Mouse (Mus musculus): ENCODE data around the gene Prr3. TPM values are rescaled to one million over a fixed set of nuclear protein-coding genes. Genes with fewer than 3 reads are reported as not detected.

Prr3 gene
- polyA plus RNA-seq, 1 experiment from 2014 or later = 30.8 TPM

- H3K9ac ChIP-seq = no peak overlapping the region
- peaks cover 30% of the 10 kb centered on the region for H3K36me3 ChIP-seq (ENCODE audit: insufficient read depth)
- no peak overlapping the region for H3K27ac ChIP-seq (ENCODE audit: low read depth)
- DNase-seq (peak; percentile 72), ATAC-seq (ENCODE audit: insufficient read depth) (peak; percentile 7; the same call in 1 of the 2 replicates)
- TF ChIP-seq CTCF (IDR thresholded peaks at IDR 0.05; ENCODE audit: low read depth) = no peak
- H3K4me2 ChIP-seq = no peak overlapping the region
- no peaks in the 10 kb centered on the region for H3K27me3 ChIP-seq (ENCODE audit: insufficient read depth, low read length)
- no peaks in the 10 kb centered on the region for H3K9me3 ChIP-seq (ENCODE audit: low read depth, low read length)
- H3K4me1 ChIP-seq (ENCODE audit: insufficient read depth) = no peaks in the 10 kb centered on the region
- 16% methylated on average over 10 of the region's 10 CpGs for WGBS
- H3K4me3 ChIP-seq (ENCODE audit: low read depth, low read length) = no peak overlapping the region
Observed at GRCm38 (mm10) chr17:35991781-35992180, 11.7 kb upstream of the Prr3 start.

GRCm38 (mm10) chr17:35981776-35982175 is 1.7 kb upstream of the Prr3 start:
- ATAC-seq (ENCODE audit: insufficient read depth) = no peak
- WGBS = 92% methylated on average over 9 of the region's 9 CpGs
- H3K4me2 ChIP-seq = no peak overlapping the region
- DNase-seq = no peak
- H3K36me3 ChIP-seq (ENCODE audit: insufficient read depth) = peaks cover 50% of the 10 kb centered on the region
- no peaks in the 10 kb centered on the region for H3K27me3 ChIP-seq (ENCODE audit: insufficient read depth, low read length)
- TF ChIP-seq CTCF (IDR thresholded peaks at IDR 0.05; ENCODE audit: low read depth) = no peak
- no peak overlapping the region for H3K27ac ChIP-seq (ENCODE audit: low read depth)
- no peak overlapping the region for H3K9ac ChIP-seq
- no peaks in the 10 kb centered on the region for H3K9me3 ChIP-seq (ENCODE audit: low read depth, low read length)
- no peak overlapping the region for H3K4me3 ChIP-seq (ENCODE audit: low read depth, low read length)
- no peaks in the 10 kb centered on the region for H3K4me1 ChIP-seq (ENCODE audit: insufficient read depth)

GRCm38 (mm10) chr17:35980363-35980754 is 323 bp upstream of the Prr3 start:
- under 1% methylated on average over 27 of the region's 29 CpGs for WGBS
- Histone ChIP-seq H3K27ac (ENCODE audit: low read depth) (peak overlapping the region; percentile 95), H3K4me1 (ENCODE audit: insufficient read depth) (no peaks in the 10 kb centered on the region), H3K9me3 (ENCODE audit: low read depth, low read length) (no peaks in the 10 kb centered on the region), H3K4me2 (peak overlapping the region; percentile 85), H3K9ac (peak overlapping the region; percentile 76), H3K4me3 (ENCODE audit: low read depth, low read length) (peak overlapping the region; percentile 89), H3K27me3 (ENCODE audit: insufficient read depth, low read length) (no peaks in the 10 kb centered on the region), H3K36me3 (ENCODE audit: insufficient read depth) (peaks cover 43% of the 10 kb centered on the region)
- DNase-seq (peak; percentile 69), ATAC-seq (ENCODE audit: insufficient read depth) (peak; percentile 52; the same call in 1 of the 2 replicates)
- no peak for TF ChIP-seq CTCF (IDR thresholded peaks at IDR 0.05; ENCODE audit: low read depth)

GRCm38 (mm10) chr17:35978811-35979400 is 1.1 kb downstream of the Prr3 start:
- Histone ChIP-seq H3K27me3 (ENCODE audit: insufficient read depth, low read length) (no peaks in the 10 kb centered on the region), H3K36me3 (ENCODE audit: insufficient read depth) (peaks cover 46% of the 10 kb centered on the region), H3K4me3 (ENCODE audit: low read depth, low read length) (peak overlapping the region; percentile 89), H3K9me3 (ENCODE audit: low read depth, low read length) (no peaks in the 10 kb centered on the region), H3K4me1 (ENCODE audit: insufficient read depth) (no peaks in the 10 kb centered on the region), H3K4me2 (peak overlapping the region; percentile 85), H3K27ac (ENCODE audit: low read depth) (peak overlapping the region; percentile 95), H3K9ac (peak overlapping the region; percentile 76)
- no peak for TF ChIP-seq CTCF (IDR thresholded peaks at IDR 0.05; ENCODE audit: low read depth)
- under 1% methylated on average over 41 of the region's 41 CpGs for WGBS
- ATAC-seq (ENCODE audit: insufficient read depth) (peak; percentile 75), DNase-seq (peak; percentile 88)

GRCm38 (mm10) chr17:35972131-35972530 is 7.9 kb downstream of the Prr3 start:
- no peak for DNase-seq
- no peak for ATAC-seq (ENCODE audit: insufficient read depth)

GRCm38 (mm10) chr17:35969418-35970389 is 10.3 kb downstream of the Prr3 start, which contains the start of gene Abcf1:
Gene Abcf1, minus strand, starts transcription at chr17:35969761.
- Histone ChIP-seq H3K27ac (ENCODE audit: low read depth) (peak within 1 kb of the TSS; percentile 83), H3K9me3 (ENCODE audit: low read depth, low read length) (no peaks in the 10 kb centered on the region), H3K9ac (peak within 1 kb of the TSS; percentile 86), H3K4me1 (ENCODE audit: insufficient read depth) (no peaks in the 10 kb centered on the region; the same call in none of the 2 replicates), H3K4me3 (ENCODE audit: low read depth, low read length) (peak within 1 kb of the TSS; percentile 88), H3K36me3 (ENCODE audit: insufficient read depth) (peaks cover 35% of the 10 kb centered on the region), H3K4me2 (peak within 1 kb of the TSS; percentile 70), H3K27me3 (ENCODE audit: insufficient read depth, low read length) (no peaks in the 10 kb centered on the region)
- peak; percentile 95 for ATAC-seq (ENCODE audit: insufficient read depth)
- TF ChIP-seq CTCF (IDR thresholded peaks at IDR 0.05; ENCODE audit: low read depth) = no peak
- under 1% methylated on average over 68 of the region's 68 CpGs for WGBS
- DNase-seq = peak; percentile 100

More at GRCm38 (mm10) chr17:35972131-35972530, 7.9 kb downstream of the Prr3 start:
- no peaks in the 10 kb centered on the region; the same call in none of the 2 replicates for H3K4me1 ChIP-seq (ENCODE audit: insufficient read depth)
- no peak overlapping the region for H3K4me3 ChIP-seq (ENCODE audit: low read depth, low read length)
- no peak overlapping the region for H3K27ac ChIP-seq (ENCODE audit: low read depth)
- H3K27me3 ChIP-seq (ENCODE audit: insufficient read depth, low read length) = no peaks in the 10 kb centered on the region
- no peak overlapping the region for H3K9ac ChIP-seq
- H3K9me3 ChIP-seq (ENCODE audit: low read depth, low read length) = no peaks in the 10 kb centered on the region
- WGBS = 54% methylated on average over 1 of the region's 1 CpGs
- no peak overlapping the region for H3K4me2 ChIP-seq
- H3K36me3 ChIP-seq (ENCODE audit: insufficient read depth) = peaks cover 32% of the 10 kb centered on the region
- TF ChIP-seq CTCF (IDR thresholded peaks at IDR 0.05; ENCODE audit: low read depth) = no peak

GRCm38 (mm10) chr17:35967621-35968020 is 12.4 kb downstream of the Prr3 start:
- Histone ChIP-seq H3K4me3 (ENCODE audit: low read depth, low read length) (no peak overlapping the region), H3K9me3 (ENCODE audit: low read depth, low read length) (no peaks in the 10 kb centered on the region), H3K36me3 (ENCODE audit: insufficient read depth) (peaks cover 40% of the 10 kb centered on the region), H3K4me1 (ENCODE audit: insufficient read depth) (no peaks in the 10 kb centered on the region; the same call in none of the 2 replicates), H3K27me3 (ENCODE audit: insufficient read depth, low read length) (no peaks in the 10 kb centered on the region), H3K9ac (no peak overlapping the region), H3K4me2 (no peak overlapping the region), H3K27ac (ENCODE audit: low read depth) (no peak overlapping the region)
- 86% methylated on average over 2 of the region's 2 CpGs for WGBS
- ATAC-seq (ENCODE audit: insufficient read depth) = no peak
- no peak for DNase-seq
- no peak for TF ChIP-seq CTCF (IDR thresholded peaks at IDR 0.05; ENCODE audit: low read depth)
